Mouse (Mus musculus) mouse embryonic stem cell (cell line): ENCODE measurements at regions not wholly inside any gene's neighbourhood (a gene's known extent, or its start where the extent isn't known, plus 50 kb on each side); places are given as distances from the start of the nearest gene placed in this dataset.

Experiments used
- in situ Hi-C, 2 experiments: fragments of 300-500 bp; cut with MboI; formaldehyde crosslinking; loops; 1 replicate in 1 of 2; 3 replicates in 1 of 2; pipeline ENCODE4 v1.14.3; 2019 to 2020; ENCODE audit warnings: low sequenced_read_pairs in 2 of 2, low pct_unique_long_range_greater_than_20kb in 1 of 2, mixed read lengths in 1 of 2; ENCODE audit not compliant: unreplicated experiment in 1 of 2

- in situ Hi-C loops = loop anchor here (10.0 to 25.0 kb wide), 3 partner anchors 227 to 285 kb away; no protein-coding TSS in a partner anchor
These were observed 69.6 kb upstream of the Ifngr1 start for GRCm38 (mm10) chr10:19522198-19522597.

DNA sequence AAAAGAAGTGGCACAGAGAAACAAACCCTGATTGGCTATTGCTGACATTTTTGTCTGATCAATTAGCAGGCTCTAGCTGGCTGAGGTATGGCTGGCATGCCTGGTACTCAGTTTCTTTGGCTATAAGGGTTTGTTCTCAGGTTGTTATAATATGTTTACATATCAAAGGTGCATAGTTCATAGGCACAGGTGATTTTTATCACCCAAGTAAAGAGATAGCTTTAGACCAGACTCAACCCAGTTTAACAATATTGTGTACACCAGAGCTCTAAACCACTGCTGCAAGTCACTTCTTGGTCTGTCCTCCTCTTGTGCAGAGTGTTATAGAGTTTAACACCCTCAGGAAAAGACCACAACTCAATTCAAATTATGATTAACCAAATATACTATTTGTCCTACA, 65.8 kb upstream of the Ifngr1 start:
- in situ Hi-C loops = loop anchor here in 1 of 2 experiments (10.0 kb wide), 2 partner anchors 231 to 281 kb away; no protein-coding TSS in a partner anchor

- in situ Hi-C loops = loop anchor here in 1 of 2 experiments (10.0 kb wide), 2 partner anchors 232 to 282 kb away; no protein-coding TSS in a partner anchor
These were observed 65.4 kb upstream of the Ifngr1 start for GRCm38 (mm10) chr10:19526353-19526752.

GRCm38 (mm10) chr10:19529655-19530054, 62.1 kb upstream of the Ifngr1 start:
- in situ Hi-C loops = loop anchor here in 1 of 2 experiments (10.0 kb wide), 2 partner anchors 235 to 285 kb away; no protein-coding TSS in a partner anchor

DNA sequence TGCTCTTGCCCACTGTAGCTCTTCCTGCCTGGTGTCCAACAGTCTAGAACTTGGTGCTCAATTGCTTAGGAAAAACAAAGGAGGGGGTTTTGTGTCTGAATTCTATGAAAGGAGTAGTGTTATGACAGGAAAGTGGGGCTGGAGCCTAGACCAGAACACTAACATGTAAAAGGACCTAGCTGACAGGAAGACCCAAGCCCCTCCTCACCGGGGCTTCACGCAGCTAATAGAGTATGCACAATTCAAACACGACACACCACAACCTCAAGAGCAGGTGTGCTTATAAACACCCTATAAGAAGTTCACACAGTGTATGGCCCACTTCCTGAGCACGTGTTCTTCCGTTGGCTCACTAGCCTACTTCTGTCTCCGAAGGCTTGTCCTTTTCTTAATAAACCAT, 61.7 kb upstream of the Ifngr1 start:
- in situ Hi-C loops = no loop called here

- in situ Hi-C loops = no loop called here
These were observed 60.3 kb upstream of the Ifngr1 start for GRCm38 (mm10) chr10:19531452-19531851.

GRCm38 (mm10) chr10:19532790-19533189, 59.0 kb upstream of the Ifngr1 start:
- in situ Hi-C loops = no loop called here

DNA sequence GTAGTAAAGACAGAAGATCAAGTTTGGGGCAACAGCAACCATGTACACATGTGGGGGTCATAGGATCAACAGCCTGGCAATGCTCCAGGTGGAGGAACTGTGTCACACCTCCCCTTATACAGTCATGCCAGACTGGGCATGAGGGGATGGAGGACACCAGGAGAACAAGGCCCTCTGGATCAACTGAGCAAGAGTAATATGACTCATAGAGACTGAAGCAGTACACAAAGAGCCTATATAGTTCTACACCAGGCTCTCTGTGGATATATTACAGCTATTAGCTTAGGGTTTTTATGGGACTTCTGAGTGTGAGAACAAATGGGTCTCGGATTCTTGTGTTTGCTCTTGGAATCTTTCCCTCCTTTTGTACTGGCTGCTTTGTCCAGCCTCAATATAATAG, 57.9 kb upstream of the Ifngr1 start:
- in situ Hi-C loops = no loop called here
